Mouse (Mus musculus) C2C12 (cell line): ENCODE data around the gene Rdh12. TPM values are rescaled to one million over a fixed set of nuclear protein-coding genes. Genes with fewer than 3 reads are reported as not detected.
A peak's percentile ranks its signal among the peaks of the same experiment; 100 is the strongest.
"Not testable (repeated sequence)": the region's sequence is repeated elsewhere in the genome, so short reads cannot be mapped to it uniquely, and the experiment has no call there.

Experiments
- H3K27me3 ChIP-seq: one replicate; pipeline ENCODE4 v1.6.1; 2011; ENCODE audit not compliant: control insufficient read depth, insufficient read depth, insufficient read length
- H3K36me3 ChIP-seq: one replicate; pipeline ENCODE4 v1.6.1; 2011; ENCODE audit not compliant: control insufficient read depth, insufficient read depth
- H3K4me3 ChIP-seq: one replicate; pipeline ENCODE4 v1.5.1; 2011; ENCODE audit warnings: mild to moderate bottlenecking, control low read depth; ENCODE audit not compliant: poor library complexity, insufficient read depth, severe bottlenecking
- H3K79me2 ChIP-seq: one replicate; pipeline ENCODE4 v1.6.1; 2011; ENCODE audit not compliant: control insufficient read depth, insufficient read depth
- H3K79me3 ChIP-seq: one replicate; pipeline ENCODE4 v1.6.1; 2011; ENCODE audit warnings: low read depth, control low read depth
- H3ac ChIP-seq: one replicate; pipeline ENCODE3; 2011; ENCODE audit warnings: low read depth; ENCODE audit not compliant: control insufficient read depth, insufficient read length
- CEBPB ChIP-seq: IDR thresholded peaks from one replicate; pipeline ENCODE4 v1.6.1; 2011; ENCODE audit warnings: low read depth, mild to moderate bottlenecking, control low read depth, moderate library complexity
- CTCF ChIP-seq: IDR thresholded peaks from one replicate; pipeline ENCODE4 v1.5.1; 2011; ENCODE audit not compliant: control insufficient read depth, insufficient read depth, insufficient read length
- FOSL1 ChIP-seq: IDR thresholded peaks from one replicate; pipeline ENCODE4 v1.8.0; 2011; ENCODE audit warnings: mild to moderate bottlenecking, low read length; ENCODE audit not compliant: poor library complexity, insufficient read depth, severe bottlenecking
- MAX ChIP-seq: IDR thresholded peaks from one replicate; pipeline ENCODE4 v1.6.1; 2011; ENCODE audit warnings: mild to moderate bottlenecking, control low read depth
- MYOD1 ChIP-seq: IDR thresholded peaks from one replicate; pipeline ENCODE4 v1.6.1; 2011; ENCODE audit warnings: low read depth; ENCODE audit not compliant: control insufficient read depth, insufficient read length
- MYOG ChIP-seq: IDR thresholded peaks from one replicate; pipeline ENCODE4 v1.6.1; 2011; ENCODE audit not compliant: control insufficient read depth, insufficient read length; ENCODE audit errors: extremely low read depth
- USF1 ChIP-seq: IDR thresholded peaks from one replicate; pipeline ENCODE4 v1.6.1; 2011; ENCODE audit warnings: low read depth, mild to moderate bottlenecking, control low read depth, moderate library complexity
- polyA plus RNA-seq: library from polyadenylated mRNA; unstranded; fragments of >200 nt; fragmentation: generic; extraction: Trizol; gene quantifications from one replicate; pipeline ENCODE4 v1.2.1, GENCODE M21; 2012; ENCODE audit warnings: missing spikeins

Gene Rdh12
- polyA plus RNA-seq, 1 experiment, result 0.23 TPM

DNA sequence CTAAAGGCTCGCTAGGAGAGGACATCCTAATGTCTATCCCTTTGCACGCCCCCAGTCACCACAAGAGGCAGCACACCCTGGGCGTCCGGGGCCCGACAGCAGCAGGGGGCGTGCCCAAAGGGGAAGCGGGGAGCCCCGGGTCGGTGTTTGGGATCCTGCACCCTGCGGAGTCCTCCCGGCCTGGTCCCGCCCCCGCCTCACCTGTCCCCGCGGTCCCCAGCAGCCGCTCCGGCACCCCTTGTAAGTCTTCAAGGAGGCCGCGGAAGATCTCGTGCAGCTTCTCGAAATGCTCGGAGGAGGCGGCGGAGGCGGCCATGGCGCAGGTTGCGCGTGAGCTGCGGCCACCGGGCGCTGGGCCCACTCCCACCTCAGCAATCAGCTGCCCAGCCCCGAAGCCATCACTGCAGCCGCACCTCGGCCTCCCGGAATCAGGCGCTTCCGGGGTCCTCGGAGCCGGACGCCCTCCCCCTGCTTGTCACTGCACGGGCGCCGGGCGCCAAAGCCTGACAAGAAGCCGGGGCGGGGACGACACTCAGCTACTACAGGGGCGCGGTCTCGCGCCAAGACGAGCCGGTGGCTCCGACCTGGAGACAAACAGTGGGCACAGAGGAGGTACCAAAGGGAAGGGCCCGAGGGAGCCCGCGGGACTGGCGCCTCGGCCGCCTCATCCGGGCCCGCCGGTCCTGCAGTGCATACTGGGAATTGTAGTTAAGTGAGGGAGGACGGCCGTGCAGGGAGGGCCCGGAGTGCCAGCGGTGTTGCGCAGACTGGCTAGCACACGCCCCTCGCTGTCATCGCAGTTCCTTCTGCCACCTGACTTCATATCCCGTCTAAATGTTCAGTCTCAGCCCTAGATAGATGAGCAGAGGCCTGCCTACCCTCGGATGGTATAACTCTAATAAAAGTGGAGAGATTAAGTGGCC lies 36.4 kb upstream of the Rdh12 start, which contains the start of gene Vti1b:
TSS of gene Vti1b (minus strand) at position 649 of the 923 bp plus-strand sequence.
- Histone ChIP-seq H3ac (peak within 1 kb of the TSS; percentile 71), H3K36me3 (peaks cover 14% of the 10 kb centered on the region), H3K79me2 (peaks cover 50% of the 10 kb centered on the region), H3K27me3 (no peaks in the 10 kb centered on the region), H3K4me3 (peak within 1 kb of the TSS; percentile 88), H3K79me3 (peaks cover 38% of the 10 kb centered on the region)
- no peak for TF ChIP-seq MYOD1
- no peak for TF ChIP-seq CEBPB
- TF ChIP-seq CTCF, result peak; percentile 60
- TF ChIP-seq MAX, result peak; percentile 95

DNA sequence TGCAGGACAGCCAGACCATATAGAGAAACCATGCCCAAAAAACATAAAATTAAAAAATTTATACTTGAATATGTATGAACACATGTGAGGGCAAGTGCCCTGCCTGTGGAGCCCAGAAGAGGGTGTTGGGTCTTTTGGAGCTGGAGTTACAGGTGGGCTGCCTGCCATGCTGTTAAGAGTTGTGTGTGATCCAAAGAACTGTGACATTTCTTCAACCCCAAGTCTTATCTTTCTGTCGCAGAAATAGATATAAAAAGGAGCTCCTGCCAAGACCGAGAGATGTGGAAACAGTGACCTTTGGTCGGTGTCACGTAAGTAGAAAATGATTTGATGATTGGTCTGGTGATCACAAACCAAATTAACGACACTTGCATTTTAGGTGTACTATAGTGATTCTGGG lies 35.0 kb upstream of the Rdh12 start:
- H3ac ChIP-seq, result no peak overlapping the region
- peaks cover 12% of the 10 kb centered on the region for H3K36me3 ChIP-seq
- peaks cover 35% of the 10 kb centered on the region for H3K79me2 ChIP-seq
- peaks cover 25% of the 10 kb centered on the region for H3K79me3 ChIP-seq
- H3K27me3 ChIP-seq, result no peaks in the 10 kb centered on the region
- no peak overlapping the region for H3K4me3 ChIP-seq
- TF ChIP-seq MYOD1 (no peak), CTCF (no peak), USF1 (no peak), MAX (no peak), FOSL1 (no peak), MYOG (no peak), CEBPB (no peak)

DNA sequence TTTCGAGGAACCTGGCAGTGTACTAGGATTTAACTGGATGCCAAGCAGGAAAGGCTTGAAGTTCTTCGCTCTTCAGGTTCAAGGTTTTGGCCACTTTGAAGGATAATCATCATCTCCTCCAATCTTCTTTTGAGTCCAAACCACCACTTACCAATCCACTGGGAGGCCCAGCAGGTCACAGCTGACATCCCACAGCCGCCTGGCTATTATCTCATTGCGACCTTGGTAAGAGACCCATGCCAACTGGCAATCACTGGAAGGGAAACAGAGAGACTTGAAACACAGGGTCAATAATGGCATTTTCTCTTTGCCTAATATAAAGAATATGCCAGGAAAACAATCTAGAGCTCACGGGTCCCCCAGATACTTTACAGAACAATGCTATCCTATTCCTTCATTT lies 32.7 kb upstream of the Rdh12 start:
- Histone ChIP-seq H3K4me3 (no peak overlapping the region), H3K79me3 (peaks cover 9% of the 10 kb centered on the region), H3ac (no peak overlapping the region), H3K79me2 (peaks cover 12% of the 10 kb centered on the region), H3K36me3 (peaks cover 9% of the 10 kb centered on the region), H3K27me3 (no peaks in the 10 kb centered on the region)
- TF ChIP-seq MYOD1 (no peak), FOSL1 (no peak), CEBPB (no peak), MYOG (no peak), MAX (no peak), CTCF (no peak), USF1 (no peak)

DNA sequence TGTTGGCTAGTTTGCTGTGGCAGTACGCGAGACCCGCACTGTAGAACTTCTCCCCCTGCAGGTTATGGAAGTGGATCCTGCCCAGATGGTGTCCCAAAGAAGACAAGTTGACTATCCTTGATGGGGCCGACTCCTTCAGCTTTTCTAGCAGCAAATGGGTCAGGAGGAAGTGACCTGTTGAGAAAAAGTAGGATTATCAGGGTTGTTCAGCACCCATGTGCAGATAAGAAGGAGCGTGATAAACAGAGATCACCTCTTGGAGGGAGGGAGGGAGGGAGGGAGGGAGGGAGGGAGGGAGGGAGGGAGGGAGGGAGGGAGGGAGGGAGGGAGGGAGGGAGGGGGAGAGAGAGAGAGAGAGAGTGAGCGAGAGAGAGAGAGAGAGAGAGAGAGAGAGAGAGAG lies 23.6 kb upstream of the Rdh12 start:
- H3K79me3 ChIP-seq, H3ac ChIP-seq, H3K79me2 ChIP-seq, H3K27me3 ChIP-seq, H3K4me3 ChIP-seq: not testable (repeated sequence)
- peaks cover 55% of the 10 kb centered on the region for H3K36me3 ChIP-seq

DNA sequence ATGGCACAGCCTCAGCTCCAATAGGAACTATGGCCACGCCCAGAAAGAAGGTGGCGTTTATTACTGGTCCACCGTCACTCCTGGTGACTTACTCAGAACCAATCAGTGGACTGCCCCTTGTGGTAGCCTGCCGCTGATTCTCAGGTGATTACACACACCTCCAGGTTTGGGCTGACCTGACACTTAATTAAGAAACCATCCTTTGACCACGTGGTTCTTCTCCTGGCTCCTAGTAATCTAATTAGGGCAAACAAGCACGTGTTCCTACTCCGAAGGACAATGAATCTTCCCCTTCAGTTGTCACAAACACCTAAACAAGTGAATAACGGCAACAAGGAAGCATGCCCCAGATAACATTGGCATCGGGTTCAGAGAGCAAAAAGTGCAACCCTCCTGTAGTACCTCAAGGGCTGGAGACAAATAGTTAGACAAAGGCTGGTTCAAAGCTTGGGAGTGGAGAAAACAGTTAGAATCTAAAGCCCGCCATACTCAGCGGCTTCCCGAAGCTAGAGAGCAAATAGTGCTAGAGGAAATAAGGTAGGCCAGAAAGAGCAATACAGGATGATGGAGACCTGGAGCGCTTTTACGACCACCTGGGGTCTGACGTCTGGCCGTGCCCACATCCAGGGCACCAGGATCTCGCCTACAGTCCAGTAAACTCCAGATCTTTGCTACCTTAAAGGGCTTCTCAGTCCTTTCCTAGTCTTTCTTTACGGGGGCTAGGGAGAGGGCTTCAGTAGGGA lies 17.6 kb upstream of the Rdh12 start:
- Histone ChIP-seq H3K79me2 (peaks cover 14% of the 10 kb centered on the region), H3K4me3 (peak overlapping the region; percentile 54), H3K36me3 (peaks cover 19% of the 10 kb centered on the region), H3ac (peak overlapping the region; percentile 83), H3K79me3 (peaks cover 4% of the 10 kb centered on the region), H3K27me3 (no peaks in the 10 kb centered on the region)
- TF ChIP-seq MYOD1 (no peak), MAX (peak; percentile 48)

DNA sequence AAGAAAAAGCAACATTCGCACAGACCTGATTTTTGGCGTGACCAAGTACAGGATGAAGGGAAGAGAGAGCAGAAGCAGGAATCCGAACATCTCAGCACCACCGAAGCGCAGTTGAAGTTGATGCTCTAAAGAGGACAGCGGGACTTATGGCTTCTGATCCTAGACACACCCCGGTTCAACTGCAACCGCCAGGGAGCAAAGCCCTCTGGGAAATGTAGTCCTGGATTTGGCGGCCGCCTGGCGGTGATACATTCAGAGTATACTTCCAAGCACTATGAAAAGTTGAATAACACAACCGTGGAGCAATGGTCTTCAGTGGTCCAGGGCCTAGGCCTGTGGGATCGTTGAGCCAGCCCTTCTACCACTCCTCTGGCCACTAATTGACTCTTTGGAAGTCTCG lies 17.0 kb upstream of the Rdh12 start:
- TF ChIP-seq FOSL1 (no peak), USF1 (no peak), MAX (no peak), MYOG (no peak), CEBPB (no peak), CTCF (no peak), MYOD1 (no peak)
- peaks cover 13% of the 10 kb centered on the region for H3K36me3 ChIP-seq
- peaks cover 14% of the 10 kb centered on the region for H3K79me2 ChIP-seq
- H3ac ChIP-seq, result peak overlapping the region; percentile 83
- H3K79me3 ChIP-seq, result peaks cover 4% of the 10 kb centered on the region
- H3K4me3 ChIP-seq, result peak overlapping the region; percentile 54
- no peaks in the 10 kb centered on the region for H3K27me3 ChIP-seq
